Mouse (Mus musculus) hindlimb bud, embryonic 11.5 days (tissue): ENCODE measurements at regions not wholly inside any gene's neighbourhood (a gene's known extent, or its start where the extent isn't known, plus 50 kb on each side); places are given as distances from the start of the nearest gene placed in this dataset.

Experiments
- DNase-seq: peaks from one replicate; pipeline ENCODE4 v3.0.0-alpha.2; 2012; ENCODE audit warnings: low read depth, low spot score; ENCODE audit errors: extremely low spot score

- no peak for DNase-seq
Observed at GRCm38 (mm10) chr3:58138726-58139585, 275.6 kb upstream of the Tsc22d2 start.

GRCm38 (mm10) chr3:58146108-58146507 lies 268.4 kb upstream of the Tsc22d2 start:
- no peak for DNase-seq

GRCm38 (mm10) chr3:58146762-58147161 lies 267.8 kb upstream of the Tsc22d2 start:
- DNase-seq: no peak

GRCm38 (mm10) chr3:58153141-58153540 lies 261.4 kb upstream of the Tsc22d2 start:
- DNase-seq: no peak

GRCm38 (mm10) chr3:58153874-58154756 lies 260.4 kb upstream of the Tsc22d2 start:
- no peak for DNase-seq

- peak; percentile 58 for DNase-seq
Observed at GRCm38 (mm10) chr3:58159384-58159783, 255.1 kb upstream of the Tsc22d2 start.

- DNase-seq: no peak
Observed at GRCm38 (mm10) chr3:58162238-58162637, 252.3 kb upstream of the Tsc22d2 start.

GRCm38 (mm10) chr3:58163806-58164205 lies 250.7 kb upstream of the Tsc22d2 start:
- peak; percentile 88 for DNase-seq

GRCm38 (mm10) chr3:58166628-58167027 lies 247.9 kb upstream of the Tsc22d2 start:
- no peak for DNase-seq

- DNase-seq: no peak
Observed at GRCm38 (mm10) chr3:58167121-58167520, 247.4 kb upstream of the Tsc22d2 start.

- DNase-seq: no peak
Observed at GRCm38 (mm10) chr3:58167761-58168290, 246.7 kb upstream of the Tsc22d2 start.

GRCm38 (mm10) chr3:58168522-58169185 lies 245.9 kb upstream of the Tsc22d2 start:
- DNase-seq: no peak

GRCm38 (mm10) chr3:58169786-58170185 lies 244.7 kb upstream of the Tsc22d2 start:
- no peak for DNase-seq

- DNase-seq: no peak
Observed at GRCm38 (mm10) chr3:58172096-58172495, 242.4 kb upstream of the Tsc22d2 start.

- DNase-seq: no peak
Observed at GRCm38 (mm10) chr3:58173821-58174220, 240.7 kb upstream of the Tsc22d2 start.

- DNase-seq: no peak
Observed at GRCm38 (mm10) chr3:58181715-58182114, 232.8 kb upstream of the Tsc22d2 start.

GRCm38 (mm10) chr3:58182299-58182698 lies 232.2 kb upstream of the Tsc22d2 start:
- DNase-seq: no peak

- DNase-seq: no peak
Observed at GRCm38 (mm10) chr3:58183279-58183678, 231.2 kb upstream of the Tsc22d2 start.

GRCm38 (mm10) chr3:58200462-58200861 lies 214.1 kb upstream of the Tsc22d2 start:
- no peak for DNase-seq

GRCm38 (mm10) chr3:58202816-58203215 lies 211.7 kb upstream of the Tsc22d2 start:
- no peak for DNase-seq

- DNase-seq: no peak
Observed at GRCm38 (mm10) chr3:58203806-58204205, 210.7 kb upstream of the Tsc22d2 start.
